Mouse (Mus musculus) limb, embryonic 13.5 days (tissue): ENCODE data around the gene Ints1. TPM values are rescaled to one million over a fixed set of nuclear protein-coding genes. Genes with fewer than 3 reads are reported as not detected.

Source experiments
- microRNA-seq: library from miRNA; unstranded; fragments of <30 nt; microRNA quantifications from one replicate; pipeline ENCODE4, GENCODE M21; 2016
- polyA plus RNA-seq: library from polyadenylated mRNA; unstranded; fragments of >200 nt; fragmentation: Nextera tagmentation; extraction: Ambion mirVana; gene quantifications from 2 replicates; pipeline ENCODE4 v1.2.1, GENCODE M21; 2015

Ints1 gene
- polyA plus RNA-seq, 1 experiment from 2014 or later, result 29.2 TPM

Small RNAs within 50 kb of the gene (microRNA-seq; reads per million reads assigned to microRNA genes)
- gene Mir7037, result not detected

Other genes starting within 250 kb of the Ints1 start
- 0.09 TPM in 1 of 2 replicates, not detected in the other for gene Uncx, start 232.2 kb downstream of the Ints1 start, polyA plus RNA-seq
- gene Micall2, start 39.3 kb downstream of the Ints1 start, polyA plus RNA-seq, result 5.4 and 5.9 TPM in 2 replicates
- gene Mafk, start 15.8 kb upstream of the Ints1 start, polyA plus RNA-seq, result 7.3 and 8.6 TPM in 2 replicates
- gene Tmem184a, start 44.2 kb upstream of the Ints1 start, polyA plus RNA-seq, result 1.8 and 2.0 TPM in 2 replicates
- gene Gm26938, start 50.7 kb upstream of the Ints1 start, polyA plus RNA-seq, result not detected in 2 replicates
- 68.3 and 80.7 TPM in 2 replicates for gene Psmg3, start 51.2 kb upstream of the Ints1 start, polyA plus RNA-seq
- 0.29 and 0.43 TPM in 2 replicates for gene Elfn1, start 132.3 kb upstream of the Ints1 start, polyA plus RNA-seq